Mouse (Mus musculus) midbrain, embryonic 12.5 days (tissue): ENCODE measurements around the gene Olfr66. TPM values are rescaled to one million over a fixed set of nuclear protein-coding genes. Genes with fewer than 3 reads are reported as not detected.

ENCODE experiments used
- ATAC-seq: fragments of 200-750 bp; cut with Nextera tagmentation; 2 replicates; pipeline ENCODE4 v1.8.0; 2017; ENCODE audit warnings: low read depth, moderate TSS enrichment, moderate library complexity; ENCODE audit not compliant: low FRiP score
- H3K27ac ChIP-seq: fragments of 300-500 bp; sonication (generic); replicated peaks from 2 replicates; pipeline ENCODE4 v1.5.1; 2016; ENCODE audit warnings: mild to moderate bottlenecking
- H3K27me3 ChIP-seq: fragments of 300-500 bp; sonication (generic); 2 replicates; pipeline ENCODE4 v1.6.1; 2016; ENCODE audit warnings: mild to moderate bottlenecking
- H3K36me3 ChIP-seq: fragments of 300-500 bp; sonication (generic); 2 replicates; pipeline ENCODE4 v1.6.1; 2016
- H3K4me1 ChIP-seq: fragments of 300-500 bp; sonication (generic); 2 replicates; pipeline ENCODE4 v1.6.1; 2016
- H3K4me2 ChIP-seq: fragments of 300-500 bp; sonication (generic); replicated peaks from 2 replicates; pipeline ENCODE4 v1.6.1; 2016; ENCODE audit warnings: mild to moderate bottlenecking, moderate library complexity
- H3K4me3 ChIP-seq: fragments of 300-500 bp; sonication (generic); 2 replicates; pipeline ENCODE4 v1.5.1; 2016; ENCODE audit warnings: mild to moderate bottlenecking
- H3K9ac ChIP-seq: fragments of 300-500 bp; sonication (generic); replicated peaks from 2 replicates; pipeline ENCODE4 v1.6.1; 2016; ENCODE audit warnings: mild to moderate bottlenecking, moderate library complexity
- H3K9me3 ChIP-seq: fragments of 300-500 bp; sonication (generic); 2 replicates; pipeline ENCODE4 v1.6.1; 2016; ENCODE audit warnings: mild to moderate bottlenecking
- WGBS: fragments of 180-500 bp; shearing (Covaris S2); methylation state at CpG from one replicate; pipeline ENCODE4 v1.1.7; 2016; 5-methylcytosine and 5-hydroxymethylcytosine counted together
- polyA plus RNA-seq: library from polyadenylated mRNA; unstranded; fragments of >200 nt; fragmentation: Nextera tagmentation; extraction: Ambion mirVana; gene quantifications from 2 replicates; pipeline ENCODE4 v1.2.1, GENCODE M21; 2016

Olfr66 gene
- polyA plus RNA-seq, 1 experiment from 2014 or later, result not detected

DNA sequence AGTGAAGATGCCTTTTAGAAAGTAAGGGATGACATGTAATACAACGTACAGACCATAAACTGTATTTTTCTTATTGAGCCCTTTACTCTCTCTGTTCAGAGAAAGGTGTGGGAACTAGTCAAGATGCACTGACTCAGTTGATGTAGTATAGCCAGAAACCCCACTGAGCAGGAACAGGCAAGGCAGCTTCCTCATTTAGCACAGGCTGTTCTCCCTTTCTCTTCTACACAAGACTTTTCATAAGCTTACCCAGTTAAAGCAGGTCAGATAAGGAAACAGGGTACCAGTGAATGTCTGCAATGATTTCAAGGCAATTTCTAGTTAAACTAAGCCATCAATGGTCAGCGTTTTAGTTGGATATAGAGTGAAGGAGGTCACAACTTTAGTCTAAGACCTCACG is 24.5 kb downstream of the Olfr66 start:
- H3K27me3 ChIP-seq, result no peaks in the 10 kb centered on the region
- no peaks in the 10 kb centered on the region for H3K9me3 ChIP-seq
- H3K4me3 ChIP-seq, result no peak overlapping the region
- H3K4me2 ChIP-seq, result no peak overlapping the region
- ATAC-seq, result no peak
- 86% methylated on average over 3 of the region's 3 CpGs for WGBS
- no peak overlapping the region for H3K27ac ChIP-seq
- H3K9ac ChIP-seq, result no peak overlapping the region
- no peaks in the 10 kb centered on the region for H3K36me3 ChIP-seq
- H3K4me1 ChIP-seq, result no peaks in the 10 kb centered on the region

DNA sequence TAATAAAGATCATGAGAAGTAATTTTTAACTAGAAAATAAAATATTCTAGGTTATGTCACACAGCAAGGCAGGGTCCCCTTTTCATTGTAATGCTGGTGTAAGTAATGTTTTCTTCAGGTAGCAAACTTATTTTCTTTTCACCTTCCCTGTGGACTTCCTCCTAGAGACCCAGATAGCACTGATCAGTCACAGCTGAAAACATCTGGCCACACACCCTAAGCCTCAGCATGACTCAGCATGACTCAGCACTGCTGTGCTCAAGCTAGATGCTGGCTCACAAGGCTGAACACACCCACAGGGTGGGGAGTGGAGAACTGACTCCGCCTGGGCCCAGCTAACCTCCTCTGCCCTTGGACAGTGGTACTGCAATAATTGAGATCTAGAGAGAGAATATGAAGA is 25.2 kb downstream of the Olfr66 start:
- WGBS, result 72% methylated on average over 1 of the region's 1 CpGs
- Histone ChIP-seq H3K4me3 (no peak overlapping the region), H3K36me3 (no peaks in the 10 kb centered on the region), H3K4me1 (no peaks in the 10 kb centered on the region), H3K27ac (no peak overlapping the region), H3K27me3 (no peaks in the 10 kb centered on the region), H3K9ac (no peak overlapping the region), H3K4me2 (no peak overlapping the region), H3K9me3 (no peaks in the 10 kb centered on the region)
- peak; percentile 56; the same call in 1 of the 2 replicates for ATAC-seq

DNA sequence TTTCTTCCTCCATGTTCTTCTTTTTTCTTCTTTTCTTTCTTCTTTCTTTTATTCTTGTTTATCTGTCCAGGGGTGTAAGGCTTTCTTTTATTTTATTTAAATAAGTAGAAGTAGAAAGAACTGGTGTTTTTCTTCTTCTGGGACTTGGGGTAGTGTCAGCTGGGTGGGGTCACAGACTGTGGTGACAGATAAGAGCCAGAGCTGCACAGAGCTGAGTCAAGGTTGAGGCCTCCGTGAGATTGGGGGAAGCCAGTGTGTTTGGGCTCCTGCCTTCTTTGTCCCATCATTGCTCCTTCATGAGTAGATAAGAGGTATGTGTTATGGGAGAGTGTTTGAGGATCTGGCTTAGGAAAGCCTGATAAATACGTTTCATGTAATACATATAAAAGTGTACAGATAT is 27.0 kb downstream of the Olfr66 start:
- Histone ChIP-seq H3K4me3 (no peak overlapping the region), H3K36me3 (no peaks in the 10 kb centered on the region), H3K27ac (no peak overlapping the region), H3K4me1 (no peaks in the 10 kb centered on the region), H3K9me3 (no peaks in the 10 kb centered on the region), H3K27me3 (no peaks in the 10 kb centered on the region), H3K9ac (no peak overlapping the region), H3K4me2 (no peak overlapping the region)
- WGBS, result 71% methylated on average over 2 of the region's 2 CpGs
- ATAC-seq, result no peak

DNA sequence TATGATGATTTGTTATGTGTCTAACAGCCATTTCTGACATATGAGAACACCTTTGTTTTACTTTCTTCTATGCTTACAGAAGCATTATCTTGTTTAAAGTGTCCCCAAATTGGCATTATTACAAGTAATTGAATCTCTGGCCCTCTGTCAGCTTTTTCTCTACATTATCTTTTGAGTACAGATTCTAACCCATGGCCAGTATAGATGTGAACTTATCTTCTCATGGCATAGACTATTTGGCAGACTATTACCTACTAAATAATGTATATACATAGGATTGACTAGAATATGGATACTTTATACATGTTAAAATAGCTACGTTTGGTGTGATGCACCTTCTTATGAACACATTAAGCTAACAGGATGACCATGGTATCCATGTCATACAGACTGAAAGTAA is 31.4 kb downstream of the Olfr66 start:
- Histone ChIP-seq H3K9ac (no peak overlapping the region), H3K36me3 (no peaks in the 10 kb centered on the region), H3K27ac (no peak overlapping the region), H3K27me3 (no peaks in the 10 kb centered on the region), H3K4me1 (no peaks in the 10 kb centered on the region), H3K4me2 (no peak overlapping the region), H3K9me3 (no peaks in the 10 kb centered on the region), H3K4me3 (no peak overlapping the region)
- ATAC-seq, result no peak
- WGBS, result 77% methylated on average over 1 of the region's 1 CpGs

DNA sequence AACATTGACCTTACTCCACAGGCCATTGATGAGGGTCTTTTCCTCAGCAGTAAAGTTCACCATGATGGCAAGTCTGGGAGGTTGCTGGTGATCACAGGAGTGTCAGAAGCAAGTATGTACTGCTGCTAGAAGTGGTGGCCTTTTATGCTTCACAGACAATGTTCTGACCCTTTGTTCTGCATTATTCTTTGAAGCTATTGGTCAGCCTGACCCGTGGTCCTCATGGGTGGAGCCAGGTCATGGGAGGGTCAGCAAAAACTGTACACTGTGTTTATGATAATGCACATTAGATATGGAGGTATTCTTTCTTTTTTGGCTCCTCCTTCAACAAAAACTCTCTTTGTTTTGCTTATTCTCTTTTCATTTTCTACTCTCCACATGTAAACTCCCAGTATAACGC is 33.0 kb downstream of the Olfr66 start, which contains the start of gene Hbb-y:
Gene Hbb-y, minus strand, starts transcription at position 127 of the 400 bp plus-strand sequence.
- Histone ChIP-seq H3K4me1 (no peaks in the 10 kb centered on the region), H3K4me3 (no peak within 1 kb of the TSS), H3K4me2 (no peak within 1 kb of the TSS), H3K9me3 (no peaks in the 10 kb centered on the region), H3K27ac (no peak within 1 kb of the TSS), H3K9ac (no peak within 1 kb of the TSS), H3K27me3 (no peaks in the 10 kb centered on the region), H3K36me3 (no peaks in the 10 kb centered on the region)
- WGBS, result 78% methylated on average over 2 of the region's 2 CpGs
- ATAC-seq, result no peak

DNA sequence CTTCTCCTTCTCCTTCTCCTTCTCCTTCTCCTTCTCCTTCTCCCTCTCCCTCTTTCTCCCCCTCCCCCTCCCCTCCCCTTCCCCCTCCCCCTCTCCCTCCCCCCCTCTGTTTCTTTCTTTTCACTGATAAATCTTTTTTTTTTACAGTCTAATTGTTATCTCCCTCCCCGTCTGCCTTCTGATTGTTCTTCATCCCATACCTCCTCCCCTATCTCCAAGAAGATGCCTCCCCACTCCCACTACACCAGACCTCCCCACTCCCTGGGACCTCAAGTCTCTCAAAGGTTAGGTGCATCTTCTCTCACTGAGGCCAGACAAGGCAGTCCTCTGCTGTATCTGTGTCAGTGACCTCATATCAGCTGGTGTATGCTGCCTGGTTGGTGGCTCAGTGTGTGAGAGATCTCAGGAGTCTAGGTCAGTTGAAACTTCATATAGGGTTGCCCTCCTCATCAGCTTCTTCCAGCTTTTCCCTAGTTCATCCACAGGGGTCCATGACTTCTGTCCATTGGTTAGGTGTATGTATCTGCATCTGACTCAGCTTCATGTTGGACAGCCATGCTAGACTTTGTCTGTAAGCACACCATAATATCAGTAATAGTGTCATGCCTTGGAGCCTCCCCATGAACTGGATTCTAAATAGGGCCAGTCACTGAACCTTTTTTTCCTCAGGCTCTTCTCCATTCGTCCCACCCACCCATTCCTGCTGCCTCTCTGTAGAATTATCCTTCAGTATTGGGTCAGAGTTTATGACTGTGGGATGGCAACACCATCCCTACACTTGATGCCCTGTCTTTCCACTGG is 41.3 kb downstream of the Olfr66 start:
- Histone ChIP-seq H3K4me2 (no peak overlapping the region), H3K36me3 (no peaks in the 10 kb centered on the region), H3K9me3 (no peaks in the 10 kb centered on the region), H3K27me3 (no peaks in the 10 kb centered on the region), H3K4me1 (no peaks in the 10 kb centered on the region), H3K4me3 (no peak overlapping the region), H3K9ac (no peak overlapping the region), H3K27ac (no peak overlapping the region)
- no peak for ATAC-seq
- 46% methylated on average over 2 of the region's 2 CpGs for WGBS

DNA sequence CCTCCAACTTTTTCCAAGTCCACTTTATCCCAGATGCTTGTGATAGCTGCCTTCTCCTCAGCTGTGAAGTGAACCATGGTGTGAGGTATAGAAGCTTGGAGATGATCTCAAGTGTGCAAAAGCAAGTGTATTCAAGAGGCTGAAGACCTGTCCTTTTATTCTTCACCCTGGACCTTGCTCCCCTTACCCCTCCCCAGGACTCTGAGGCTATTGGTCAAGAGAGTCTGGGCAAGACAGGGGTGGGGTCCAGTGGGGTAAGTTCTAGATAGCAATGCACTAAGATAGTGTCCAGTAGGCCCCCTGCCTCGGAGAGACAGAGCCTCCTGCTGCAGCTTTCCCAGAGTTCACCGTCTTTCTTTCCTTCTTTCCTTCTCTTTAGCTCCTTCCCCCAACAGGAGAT is 43.0 kb downstream of the Olfr66 start, which contains the start of gene Hbb-bh1:
Gene Hbb-bh1, minus strand, starts transcription at position 131 of the 400 bp plus-strand sequence.
- no peaks in the 10 kb centered on the region for H3K4me1 ChIP-seq
- H3K27me3 ChIP-seq, result no peaks in the 10 kb centered on the region
- no peak for ATAC-seq
- H3K4me3 ChIP-seq, result no peak within 1 kb of the TSS
- no peak within 1 kb of the TSS for H3K9ac ChIP-seq
- H3K36me3 ChIP-seq, result no peaks in the 10 kb centered on the region
- H3K27ac ChIP-seq, result no peak within 1 kb of the TSS
- no peak within 1 kb of the TSS for H3K4me2 ChIP-seq
- WGBS, result 78% methylated on average over 2 of the region's 2 CpGs
- no peaks in the 10 kb centered on the region for H3K9me3 ChIP-seq

DNA sequence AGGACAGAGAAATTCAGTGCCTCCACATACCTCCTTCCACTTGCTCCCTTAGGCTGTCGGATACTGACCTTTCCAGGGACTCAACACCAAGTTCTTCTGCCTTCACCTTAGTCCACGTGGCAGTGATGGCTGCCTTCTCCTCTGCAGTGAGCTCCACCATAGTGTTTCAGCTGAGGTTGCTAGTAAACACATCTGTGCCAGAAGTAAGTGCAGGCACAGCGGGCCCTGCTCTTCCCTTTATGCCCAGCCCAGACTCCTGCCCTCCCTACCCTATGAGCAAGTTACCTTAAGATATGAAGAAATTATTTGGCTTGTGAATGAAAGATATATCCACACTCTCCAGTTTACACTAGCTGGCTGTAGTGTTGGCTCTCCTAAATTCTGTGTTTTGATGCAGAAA is 45.8 kb downstream of the Olfr66 start, which contains the start of gene Hbb-bh2:
Gene Hbb-bh2, minus strand, starts transcription at position 253 of the 400 bp plus-strand sequence.
- 78% methylated on average over 3 of the region's 3 CpGs for WGBS
- H3K9ac ChIP-seq, result no peak within 1 kb of the TSS
- H3K4me3 ChIP-seq, result no peak within 1 kb of the TSS
- no peak within 1 kb of the TSS for H3K4me2 ChIP-seq
- ATAC-seq, result no peak
- H3K4me1 ChIP-seq, result no peaks in the 10 kb centered on the region
- no peaks in the 10 kb centered on the region for H3K36me3 ChIP-seq
- no peaks in the 10 kb centered on the region for H3K27me3 ChIP-seq
- H3K9me3 ChIP-seq, result no peaks in the 10 kb centered on the region
- H3K27ac ChIP-seq, result no peak within 1 kb of the TSS

Other genes starting within 250 kb of the Olfr66 start
- not detected in 2 replicates for gene Olfr622, start 243.6 kb downstream of the Olfr66 start, polyA plus RNA-seq
- gene Olfr623, start 222.6 kb downstream of the Olfr66 start, polyA plus RNA-seq, result not detected in 2 replicates
- gene Olfr624, start 215.1 kb downstream of the Olfr66 start, polyA plus RNA-seq, result not detected in 2 replicates
- gene Olfr625-ps1, start 203.5 kb downstream of the Olfr66 start, polyA plus RNA-seq, result not detected in 2 replicates
- gene Olfr243, start 171.6 kb downstream of the Olfr66 start, polyA plus RNA-seq, result not detected in 2 replicates
- not detected in 2 replicates for gene Olfr628, start 155.9 kb downstream of the Olfr66 start, polyA plus RNA-seq
- gene Olfr629, start 141.3 kb downstream of the Olfr66 start, polyA plus RNA-seq, result not detected in 2 replicates
- not detected in 2 replicates for gene Olfr630, start 128.9 kb downstream of the Olfr66 start, polyA plus RNA-seq
- gene Olfr69, start 114.7 kb downstream of the Olfr66 start, polyA plus RNA-seq, result not detected in 2 replicates
- gene Olfr68, start 106.6 kb downstream of the Olfr66 start, polyA plus RNA-seq, result not detected in 2 replicates
- gene Olfr67, start 94.4 kb downstream of the Olfr66 start, polyA plus RNA-seq, result not detected in 2 replicates
- gene Hbb-bt, start 72.3 kb downstream of the Olfr66 start, polyA plus RNA-seq, result 769 and 928 TPM in 2 replicates
- 643 and 809 TPM in 2 replicates for gene Hbb-bs, start 58.2 kb downstream of the Olfr66 start, polyA plus RNA-seq
- gene Hbb-bh2, start 45.7 kb downstream of the Olfr66 start, polyA plus RNA-seq, result not detected in 2 replicates
- gene Hbb-bh1, start 43.1 kb downstream of the Olfr66 start, polyA plus RNA-seq, result 623 and 675 TPM in 2 replicates
- 8,301 and 9,167 TPM in 2 replicates for gene Hbb-y, start 33.0 kb downstream of the Olfr66 start, polyA plus RNA-seq
- not detected in 2 replicates for gene Olfr64, start 8.2 kb upstream of the Olfr66 start, polyA plus RNA-seq
- not detected in 2 replicates for gene Olfr65, start 17.2 kb upstream of the Olfr66 start, polyA plus RNA-seq
- gene Olfr631, start 42.6 kb upstream of the Olfr66 start, polyA plus RNA-seq, result not detected in 2 replicates
- gene Olfr632, start 48.1 kb upstream of the Olfr66 start, polyA plus RNA-seq, result not detected in 2 replicates
- not detected in 2 replicates for gene Olfr633, start 58.2 kb upstream of the Olfr66 start, polyA plus RNA-seq
- gene Olfr635, start 84.9 kb upstream of the Olfr66 start, polyA plus RNA-seq, result not detected in 2 replicates
- not detected in 2 replicates for gene Olfr638, start 112.5 kb upstream of the Olfr66 start, polyA plus RNA-seq
- 0.04 TPM in 1 of 2 replicates, not detected in the other for gene Olfr639, start 131.1 kb upstream of the Olfr66 start, polyA plus RNA-seq
- gene Olfr640, start 139.3 kb upstream of the Olfr66 start, polyA plus RNA-seq, result not detected in 2 replicates
- gene Olfr641, start 149.2 kb upstream of the Olfr66 start, polyA plus RNA-seq, result not detected in 2 replicates
- gene Olfr642, start 166.4 kb upstream of the Olfr66 start, polyA plus RNA-seq, result not detected in 2 replicates
- not detected in 2 replicates for gene 4930516K23Rik, start 175.2 kb upstream of the Olfr66 start, polyA plus RNA-seq
- not detected in 2 replicates for gene Olfr644, start 185.6 kb upstream of the Olfr66 start, polyA plus RNA-seq
- gene Olfr645, start 199.2 kb upstream of the Olfr66 start, polyA plus RNA-seq, result not detected in 2 replicates
- gene Olfr646, start 218.6 kb upstream of the Olfr66 start, polyA plus RNA-seq, result not detected in 2 replicates
- not detected in 2 replicates for gene Ubqln5, start 243.6 kb upstream of the Olfr66 start, polyA plus RNA-seq